Mouse (Mus musculus) left cerebral cortex, postnatal 10 days (tissue): Measurements from ENCODE around the gene Wdr72. TPM values are rescaled to one million over a fixed set of nuclear protein-coding genes. Genes with fewer than 3 reads are reported as not detected.

ENCODE experiments used
- total RNA-seq, 2 experiments: library from RNA; stranded (reverse); gene quantifications; 2 replicates each; pipeline ENCODE4 v1.2.3; 2021

Wdr72 gene
- total RNA-seq, 2 experiments from 2014 or later = not detected

Other genes starting within 250 kb of the Wdr72 start
- gene Unc13c, start 141.4 kb upstream of the Wdr72 start, total RNA-seq = 10 to 100 TPM; 26.1 to 26.6 TPM